ENCODE assay signal across 8 mouse cellular contexts in genomic region chr14:122463080-122463691, GRCm38 (mm10). TPM values are rescaled to one million over a fixed set of nuclear protein-coding genes. Genes with fewer than 3 reads are reported as not detected.
DNase-seq lines count a peak whose midpoint lies in the region; ATAC-seq lines count a peak whose summit lies in the region.

No protein-coding gene starts in this region.

- H3K27me3 ChIP-seq in lung, embryonic 15.5 days: peaks cover 93% of the 10 kb centered on the region
- H3K27me3 ChIP-seq in heart, embryonic 15.5 days: peaks cover 84% of the 10 kb centered on the region
- peaks cover 75% of the 10 kb centered on the region for H3K27me3 ChIP-seq in megakaryocyte, embryonic 14.5 days (replicated peaks)

- H3K4me1 ChIP-seq in lung, embryonic 15.5 days: peaks cover 23% of the 10 kb centered on the region
- H3K4me1 ChIP-seq in heart, embryonic 15.5 days (replicated peaks): peaks cover 25% of the 10 kb centered on the region
- peaks cover 28% of the 10 kb centered on the region for H3K4me1 ChIP-seq in megakaryocyte, embryonic 14.5 days

- DNase-seq in lung, postnatal 25 days (ENCODE audit: low spot score): no peak
- peak; percentile 76 for DNase-seq in cerebellum, adult 9-11 months
- DNase-seq in c-Kit-positive CD71-positive TER-119-positive erythroid progenitor cells, embryonic 14.5 days (ENCODE audit: low spot score): no peak
- no peak for DNase-seq in adipocyte (ENCODE audit: low spot score)

- no peak overlapping the region for H3K27ac ChIP-seq in lung, embryonic 15.5 days
- no peak overlapping the region for H3K27ac ChIP-seq in heart, embryonic 15.5 days

- WGBS in lung, embryonic 15.5 days: 2% methylated on average over 40 of the region's 40 CpGs
- WGBS in heart, embryonic 15.5 days: 3% methylated on average over 40 of the region's 40 CpGs

- H3K9me3 ChIP-seq in lung, embryonic 15.5 days: no peaks in the 10 kb centered on the region
- no peaks in the 10 kb centered on the region for H3K9me3 ChIP-seq in heart, embryonic 15.5 days (replicated peaks)
- H3K9me3 ChIP-seq in megakaryocyte, embryonic 14.5 days: peaks cover 7% of the 10 kb centered on the region

- ATAC-seq in lung, embryonic 15.5 days (ENCODE audit: borderline replicate concordance, extremely low read depth, low FRiP score, low TSS enrichment): no peak
- ATAC-seq in heart, embryonic 15.5 days (replicated peaks; ENCODE audit: insufficient number of reproducible peaks, insufficient read depth, low FRiP score, low read depth): no peak
- ATAC-seq in erythroblast, adult 5-6 weeks (replicated peaks; ENCODE audit: low FRiP score, poor library complexity, severe bottlenecking): no peak

- no peak overlapping the region for H3K9ac ChIP-seq in lung, embryonic 15.5 days
- no peak overlapping the region for H3K9ac ChIP-seq in heart, embryonic 15.5 days

- peak overlapping the region; percentile 92 for H3K4me2 ChIP-seq in lung, embryonic 15.5 days
- peak overlapping the region; percentile 95 for H3K4me2 ChIP-seq in heart, embryonic 15.5 days

- H3K36me3 ChIP-seq in lung, embryonic 15.5 days: no peaks in the 10 kb centered on the region
- no peaks in the 10 kb centered on the region for H3K36me3 ChIP-seq in heart, embryonic 15.5 days
- no peaks in the 10 kb centered on the region for H3K36me3 ChIP-seq in megakaryocyte, embryonic 14.5 days (replicated peaks; ENCODE audit: low read length)

- peak overlapping the region; percentile 49 for H3K4me3 ChIP-seq in lung, embryonic 15.5 days
- H3K4me3 ChIP-seq in heart, embryonic 15.5 days: peak overlapping the region; percentile 56
- H3K4me3 ChIP-seq in megakaryocyte, embryonic 14.5 days (replicated peaks): peak overlapping the region; percentile 89

RNA-seq across cellular contexts. Expression of gene Zic5, which starts 2.3 kb away (rescaled TPM):
- polyA plus RNA-seq in lung, embryonic 15.5 days (2015; fragmentation: Nextera tagmentation; extraction: Ambion mirVana): 0.08 TPM in 1 of 2 replicates, not detected in the other
- 0.06 and 0.14 TPM in 2 replicates for polyA plus RNA-seq in heart, embryonic 15.5 days (2015; fragmentation: Nextera tagmentation; extraction: Ambion mirVana)
- not detected in 2 replicates for polyA plus RNA-seq in megakaryocyte, embryonic 14.5 days (2012; ENCODE audit: insufficient read depth, low replicate concordance)
- not detected in 2 replicates for total RNA-seq in erythroblast, adult 5-6 weeks (2015; ENCODE audit: low replicate concordance)
- not detected in 2 replicates for total RNA-seq in erythroblast, adult 5-6 weeks (2017; ENCODE audit: low replicate concordance)

RNA-seq across cellular contexts. Expression of gene Zic2, which starts 12.0 kb away (rescaled TPM):
- not detected in 2 replicates for polyA plus RNA-seq in lung, embryonic 15.5 days (2015; fragmentation: Nextera tagmentation; extraction: Ambion mirVana)
- polyA plus RNA-seq in heart, embryonic 15.5 days (2015; fragmentation: Nextera tagmentation; extraction: Ambion mirVana): not detected in 2 replicates
- polyA plus RNA-seq in megakaryocyte, embryonic 14.5 days (2012; ENCODE audit: insufficient read depth, low replicate concordance): not detected in 2 replicates
- total RNA-seq in erythroblast, adult 5-6 weeks (2015; ENCODE audit: low replicate concordance): not detected in 2 replicates
- not detected in 2 replicates for total RNA-seq in erythroblast, adult 5-6 weeks (2017; ENCODE audit: low replicate concordance)

RNA-seq across cellular contexts. Expression of gene Gm5089, which starts 12.3 kb away (rescaled TPM):
- not detected in 2 replicates for polyA plus RNA-seq in lung, embryonic 15.5 days (2015; fragmentation: Nextera tagmentation; extraction: Ambion mirVana)
- not detected in 2 replicates for polyA plus RNA-seq in heart, embryonic 15.5 days (2015; fragmentation: Nextera tagmentation; extraction: Ambion mirVana)
- polyA plus RNA-seq in megakaryocyte, embryonic 14.5 days (2012; ENCODE audit: insufficient read depth, low replicate concordance): not detected in 2 replicates
- total RNA-seq in erythroblast, adult 5-6 weeks (2015; ENCODE audit: low replicate concordance): not detected in 2 replicates
- not detected in 2 replicates for total RNA-seq in erythroblast, adult 5-6 weeks (2017; ENCODE audit: low replicate concordance)

RNA-seq across cellular contexts. Expression of gene Gm10837, which starts 27.2 kb away (rescaled TPM):
- polyA plus RNA-seq in lung, embryonic 15.5 days (2015; fragmentation: Nextera tagmentation; extraction: Ambion mirVana): not detected in 2 replicates
- polyA plus RNA-seq in heart, embryonic 15.5 days (2015; fragmentation: Nextera tagmentation; extraction: Ambion mirVana): not detected in 2 replicates
- polyA plus RNA-seq in megakaryocyte, embryonic 14.5 days (2012; ENCODE audit: insufficient read depth, low replicate concordance): not detected in 2 replicates
- not detected in 2 replicates for total RNA-seq in erythroblast, adult 5-6 weeks (2015; ENCODE audit: low replicate concordance)
- total RNA-seq in erythroblast, adult 5-6 weeks (2017; ENCODE audit: low replicate concordance): not detected in 2 replicates
